Mouse (Mus musculus): Measurements from ENCODE around the gene Mical3.
"Not testable (repeated sequence)": the region's sequence is repeated elsewhere in the genome, so short reads cannot be mapped to it uniquely, and the experiment has no call there.

Gene Mical3

GRCm38 (mm10) chr6:120914533-120914910 is 216.3 kb downstream of the Mical3 start:
- in situ Hi-C loops (cut with MboI; ENCODE audit: low sequenced_read_pairs) = no loop called here

- in situ Hi-C loops (cut with MboI; ENCODE audit: low sequenced_read_pairs) = no loop called here
Observed at GRCm38 (mm10) chr6:120913783-120914182, 217.0 kb downstream of the Mical3 start.

- in situ Hi-C loops (cut with MboI; ENCODE audit: low sequenced_read_pairs) = no loop called here
Observed at GRCm38 (mm10) chr6:120912931-120913330, 217.9 kb downstream of the Mical3 start.

- in situ Hi-C loops (cut with MboI; ENCODE audit: low sequenced_read_pairs) = no loop called here
Observed at GRCm38 (mm10) chr6:120911213-120912007, 219.4 kb downstream of the Mical3 start.

GRCm38 (mm10) chr6:120909501-120909900 is 221.3 kb downstream of the Mical3 start:
- in situ Hi-C loops (cut with MboI; ENCODE audit: low sequenced_read_pairs) = no loop called here

- in situ Hi-C loops (cut with MboI; ENCODE audit: low sequenced_read_pairs) = not testable (repeated sequence)
Observed at GRCm38 (mm10) chr6:120907876-120908597, 222.8 kb downstream of the Mical3 start.

GRCm38 (mm10) chr6:120906521-120906920 is 224.3 kb downstream of the Mical3 start:
- in situ Hi-C loops (cut with MboI; ENCODE audit: low sequenced_read_pairs) = no loop called here

- in situ Hi-C loops (cut with MboI; ENCODE audit: low sequenced_read_pairs) = no loop called here
Observed at GRCm38 (mm10) chr6:120905111-120905510, 225.7 kb downstream of the Mical3 start.

GRCm38 (mm10) chr6:120903961-120904360 is 226.8 kb downstream of the Mical3 start:
- in situ Hi-C loops (cut with MboI; ENCODE audit: low sequenced_read_pairs) = no loop called here

GRCm38 (mm10) chr6:120903450-120903912 is 227.3 kb downstream of the Mical3 start:
- in situ Hi-C loops (cut with MboI; ENCODE audit: low sequenced_read_pairs) = no loop called here

- in situ Hi-C loops (cut with MboI; ENCODE audit: low sequenced_read_pairs) = no loop called here
Observed at GRCm38 (mm10) chr6:120901776-120902645, 228.8 kb downstream of the Mical3 start.

- in situ Hi-C loops (cut with MboI; ENCODE audit: low sequenced_read_pairs) = no loop called here
Observed at GRCm38 (mm10) chr6:120898188-120898833, 232.5 kb downstream of the Mical3 start.

GRCm38 (mm10) chr6:120894524-120894923 is 236.3 kb downstream of the Mical3 start:
- in situ Hi-C loops (cut with MboI; ENCODE audit: low sequenced_read_pairs) = no loop called here

- in situ Hi-C loops (cut with MboI; ENCODE audit: low sequenced_read_pairs) = no loop called here
Observed at GRCm38 (mm10) chr6:120894089-120894488, 236.7 kb downstream of the Mical3 start.

GRCm38 (mm10) chr6:120886696-120887095 is 244.1 kb downstream of the Mical3 start:
- in situ Hi-C loops (cut with MboI; ENCODE audit: low sequenced_read_pairs) = no loop called here

GRCm38 (mm10) chr6:120884436-120884835 is 246.4 kb downstream of the Mical3 start:
- in situ Hi-C loops (cut with MboI; ENCODE audit: low sequenced_read_pairs) = no loop called here
